Mouse (Mus musculus): Measurements from ENCODE around the gene Fry. TPM values are rescaled to one million over a fixed set of nuclear protein-coding genes. Genes with fewer than 3 reads are reported as not detected.

Gene Fry
- total and polyA plus RNA-seq, 3 experiments: 1.9 to 2.3 TPM; not detected in 1

- H3K9me3 ChIP-seq (replicated peaks; ENCODE audit: insufficient read depth, low read length): no peaks in the 10 kb centered on the region
- H3K27ac ChIP-seq (ENCODE audit: control insufficient read depth, low read depth, low read length): no peak overlapping the region
- no peak overlapping the region for H3K4me3 ChIP-seq (ENCODE audit: control insufficient read depth in 1 of 2, insufficient read depth in 1 of 2, low read depth in 2 of 2, low read length in 2 of 2)
- peak in 1 of 3 experiments; percentile 44; a peak in 2 of 6 replicates for TF ChIP-seq CTCF (IDR thresholded peaks at IDR 0.05 in 2 of 3, conservative IDR thresholded peaks at IDR 0.05 in 1 of 3; ENCODE audit: control insufficient read depth in 1 of 3, insufficient read depth in 1 of 3, low read depth in 2 of 3, low read length in 3 of 3, poor library complexity in 1 of 3, severe bottlenecking in 1 of 3)
- no peak for TF ChIP-seq NELFE (IDR thresholded peaks at IDR 0.05; ENCODE audit: low read depth, low read length)
- no peaks in the 10 kb centered on the region for H3K36me3 ChIP-seq (ENCODE audit: control insufficient read depth in 1 of 2, insufficient read depth in 2 of 2, low read length in 2 of 2)
- H3K27me3 ChIP-seq (ENCODE audit: control insufficient read depth in 1 of 2, insufficient read depth in 2 of 2, low read length in 2 of 2): no peaks in the 10 kb centered on the region
- no peak overlapping the region for H3K9ac ChIP-seq (ENCODE audit: control insufficient read depth, low read depth, low read length, poor library complexity, severe bottlenecking)
- H3K4me1 ChIP-seq (ENCODE audit: control insufficient read depth in 1 of 2, insufficient read depth in 2 of 2, low read length in 2 of 2): no peaks in the 10 kb centered on the region
- no peaks in the 10 kb centered on the region for H3K79me2 ChIP-seq (ENCODE audit: control insufficient read depth, insufficient read depth, low read length, poor library complexity)
- DNase-seq (ENCODE audit: low read depth, low spot score): no peak
Observed at GRCm38 (mm10) chr5:150232159-150233150, 114.0 kb downstream of the Fry start.

- TF ChIP-seq ZC3H11A (IDR thresholded peaks at IDR 0.05; ENCODE audit: low read depth, low read length): peak; percentile 43; the same call in 1 of the 2 replicates
- TF ChIP-seq SMC3 (IDR thresholded peaks at IDR 0.05; ENCODE audit: low read depth, low read length): peak; percentile 75
- no peak for TF ChIP-seq USF2 (IDR thresholded peaks at IDR 0.05; ENCODE audit: borderline replicate concordance in 1 of 2, insufficient read depth in 1 of 2, low read depth in 1 of 2, low read length in 2 of 2)
- TF ChIP-seq CTCF (IDR thresholded peaks at IDR 0.05 in 2 of 3, conservative IDR thresholded peaks at IDR 0.05 in 1 of 3; ENCODE audit: control insufficient read depth in 1 of 3, insufficient read depth in 1 of 3, low read depth in 2 of 3, low read length in 3 of 3, poor library complexity in 1 of 3, severe bottlenecking in 1 of 3): peak; percentile 56 to 83 (median 68)
- peak; percentile 69 for TF ChIP-seq RAD21 (IDR thresholded peaks at IDR 0.05; ENCODE audit: low read depth, low read length)
- DNase-seq (ENCODE audit: low read depth, low spot score): peak; percentile 71
- H3K27me3 ChIP-seq (ENCODE audit: control insufficient read depth in 1 of 2, insufficient read depth in 2 of 2, low read length in 2 of 2): no peaks in the 10 kb centered on the region
- H3K27ac ChIP-seq (ENCODE audit: control insufficient read depth, low read depth, low read length): no peak overlapping the region
- no peaks in the 10 kb centered on the region for H3K4me1 ChIP-seq (ENCODE audit: control insufficient read depth in 1 of 2, insufficient read depth in 2 of 2, low read length in 2 of 2)
- no peaks in the 10 kb centered on the region for H3K79me2 ChIP-seq (ENCODE audit: control insufficient read depth, insufficient read depth, low read length, poor library complexity)
- H3K4me3 ChIP-seq (ENCODE audit: control insufficient read depth in 1 of 2, insufficient read depth in 1 of 2, low read depth in 2 of 2, low read length in 2 of 2): no peak overlapping the region
- H3K36me3 ChIP-seq (ENCODE audit: control insufficient read depth in 1 of 2, insufficient read depth in 2 of 2, low read length in 2 of 2): no peaks in the 10 kb centered on the region
- H3K9ac ChIP-seq (ENCODE audit: control insufficient read depth, low read depth, low read length, poor library complexity, severe bottlenecking): no peak overlapping the region
- H3K9me3 ChIP-seq (replicated peaks; ENCODE audit: insufficient read depth, low read length): no peaks in the 10 kb centered on the region
Observed at GRCm38 (mm10) chr5:150233154-150233886, 114.9 kb downstream of the Fry start.

GRCm38 (mm10) chr5:150235931-150236330 lies 117.5 kb downstream of the Fry start:
- Histone ChIP-seq H3K9ac (ENCODE audit: control insufficient read depth, low read depth, low read length, poor library complexity, severe bottlenecking) (no peak overlapping the region), H3K9me3 (replicated peaks; ENCODE audit: insufficient read depth, low read length) (no peaks in the 10 kb centered on the region), H3K79me2 (ENCODE audit: control insufficient read depth, insufficient read depth, low read length, poor library complexity) (no peaks in the 10 kb centered on the region), H3K4me1 (ENCODE audit: control insufficient read depth in 1 of 2, insufficient read depth in 2 of 2, low read length in 2 of 2) (no peaks in the 10 kb centered on the region), H3K27me3 (ENCODE audit: control insufficient read depth in 1 of 2, insufficient read depth in 2 of 2, low read length in 2 of 2) (no peaks in the 10 kb centered on the region), H3K4me3 (ENCODE audit: control insufficient read depth in 1 of 2, insufficient read depth in 1 of 2, low read depth in 2 of 2, low read length in 2 of 2) (no peak overlapping the region), H3K36me3 (ENCODE audit: control insufficient read depth in 1 of 2, insufficient read depth in 2 of 2, low read length in 2 of 2) (no peaks in the 10 kb centered on the region), H3K27ac (ENCODE audit: control insufficient read depth, low read depth, low read length) (no peak overlapping the region)
- TF ChIP-seq NELFE (IDR thresholded peaks at IDR 0.05; ENCODE audit: low read depth, low read length) (no peak), CTCF (IDR thresholded peaks at IDR 0.05 in 2 of 3, conservative IDR thresholded peaks at IDR 0.05 in 1 of 3; ENCODE audit: control insufficient read depth in 1 of 3, insufficient read depth in 1 of 3, low read depth in 2 of 3, low read length in 3 of 3, poor library complexity in 1 of 3, severe bottlenecking in 1 of 3) (no peak), RAD21 (IDR thresholded peaks at IDR 0.05; ENCODE audit: low read depth, low read length) (no peak), ZMIZ1 (IDR thresholded peaks at IDR 0.05; ENCODE audit: low read depth, low read length) (no peak), EP300 (IDR thresholded peaks at IDR 0.05; ENCODE audit: low read depth in 1 of 2, low read length in 2 of 2) (no peak), USF1 (IDR thresholded peaks at IDR 0.05; ENCODE audit: low read depth, low read length) (no peak), CHD2 (IDR thresholded peaks at IDR 0.05; ENCODE audit: low read length) (no peak), POLR2A (IDR thresholded peaks at IDR 0.05; ENCODE audit: control insufficient read depth in 1 of 2, insufficient read depth in 1 of 2, low read depth in 1 of 2, low read length in 2 of 2, poor library complexity in 1 of 2) (no peak), JUND (IDR thresholded peaks at IDR 0.05; ENCODE audit: low read depth, low read length) (no peak), ETS1 (IDR thresholded peaks at IDR 0.05; ENCODE audit: low read depth, low read length) (no peak), BHLHE40 (IDR thresholded peaks at IDR 0.05; ENCODE audit: borderline replicate concordance, low read depth, low read length) (no peak), GATA1 (IDR thresholded peaks at IDR 0.05; ENCODE audit: low read depth, low read length) (no peak), MXI1 (IDR thresholded peaks at IDR 0.05; ENCODE audit: low read depth, low read length) (no peak), GABPA (IDR thresholded peaks at IDR 0.05; ENCODE audit: low read depth, low read length) (no peak), E2F4 (IDR thresholded peaks at IDR 0.05; ENCODE audit: borderline replicate concordance, low read depth, low read length) (no peak), ELF1 (IDR thresholded peaks at IDR 0.05; ENCODE audit: low read depth, low read length) (no peak), TCF12 (IDR thresholded peaks at IDR 0.05; ENCODE audit: low read depth, low read length) (no peak)
- DNase-seq (ENCODE audit: low read depth, low spot score): no peak
